Comparison of ENCODE assay signal across 8 mouse cellular contexts in genomic region chr11:88404247-88404677, GRCm38 (mm10).
DNase-seq lines count a peak whose midpoint lies in the region; ATAC-seq and TF ChIP-seq lines count a peak whose summit lies in the region.

No protein-coding gene starts in this region.

- no peaks in the 10 kb centered on the region for H3K9me3 ChIP-seq in hindbrain, embryonic 16.5 days (ENCODE audit: control insufficient read depth, low read length)

- peak overlapping the region; percentile 86 for H3K27ac ChIP-seq in hindbrain, embryonic 16.5 days (ENCODE audit: low read depth, low read length)

- WGBS in hindbrain, embryonic 16.5 days = 44% methylated on average over 5 of the region's 5 CpGs

- intact Hi-C loops in heart, postnatal 36 days (cut with DNase I) = no loop called here

- H3K36me3 ChIP-seq in hindbrain, embryonic 16.5 days (ENCODE audit: control insufficient read depth, insufficient read depth, low read length) = no peaks in the 10 kb centered on the region
- no peaks in the 10 kb centered on the region for H3K36me3 ChIP-seq in myocyte (ENCODE audit: control insufficient read depth, insufficient read depth)

- no peaks in the 10 kb centered on the region for H3K27me3 ChIP-seq in hindbrain, embryonic 16.5 days (replicated peaks; ENCODE audit: control insufficient read depth, insufficient read depth, low read length)
- H3K27me3 ChIP-seq in myocyte (ENCODE audit: control insufficient read depth, insufficient read depth, insufficient read length) = no peaks in the 10 kb centered on the region

- H3K4me1 ChIP-seq in hindbrain, embryonic 16.5 days (ENCODE audit: control insufficient read depth, insufficient read depth, low read depth, low read length) = peaks cover 67% of the 10 kb centered on the region

- peak overlapping the region; percentile 57 for H3K9ac ChIP-seq in hindbrain, embryonic 16.5 days (ENCODE audit: low read depth, low read length)

- DNase-seq in heart, adult 11 months = peak; percentile 92
- no peak for DNase-seq in heart, postnatal 36 days
- DNase-seq in ES-CJ7 (ENCODE audit: low read depth, low spot score) = peak; percentile 61
- no peak for DNase-seq in layer of hippocampus, adult 8-10 months (ENCODE audit: low spot score in 2 of 2)
- no peak for DNase-seq in lung, adult 18-20 months

- H3K4me2 ChIP-seq in hindbrain, embryonic 16.5 days (ENCODE audit: low read length) = peak overlapping the region; percentile 27
- H3K4me2 ChIP-seq in myocyte (ENCODE audit: low read depth) = peak overlapping the region; percentile 25

- no peaks in the 10 kb centered on the region for H3K79me2 ChIP-seq in myocyte (ENCODE audit: control insufficient read depth, insufficient read depth)

- no peak overlapping the region for H3K4me3 ChIP-seq in hindbrain, embryonic 16.5 days (ENCODE audit: low read length)
- no peak overlapping the region for H3K4me3 ChIP-seq in myocyte

- no peak; the same call in 1 of the 2 replicates for ATAC-seq in hindbrain, embryonic 16.5 days
- no peak for ATAC-seq in frontal cortex, adult (ENCODE audit: low TSS enrichment)

- TF ChIP-seq POLR2A in myocyte (IDR thresholded peaks at IDR 0.05; ENCODE audit: insufficient read length, low read depth) = no peak

- H3ac ChIP-seq in myocyte (ENCODE audit: control insufficient read depth, insufficient read length) = no peak overlapping the region

TF ChIP-seq in myocyte, 11 proteins besides CTCF, POLR2A, EP300 and RAD21:
- TF ChIP-seq MYOD1 (IDR thresholded peaks at IDR 0.05; ENCODE audit: control insufficient read depth in 1 of 3, insufficient read length in 2 of 3, low read depth in 2 of 3) (no peak), TCF3 (IDR thresholded peaks at IDR 0.05; ENCODE audit: insufficient read length, low read depth) (no peak), MYOG (IDR thresholded peaks at IDR 0.05; ENCODE audit: control insufficient read depth in 1 of 3, insufficient read depth in 1 of 3, insufficient read length in 2 of 3, low read depth in 2 of 3) (no peak), REST (IDR thresholded peaks at IDR 0.05; ENCODE audit: insufficient read depth, insufficient read length) (no peak), USF1 (IDR thresholded peaks at IDR 0.05; ENCODE audit: low read depth) (no peak), POLR2AphosphoS2 (IDR thresholded peaks at IDR 0.05; ENCODE audit: insufficient read length, low read depth) (no peak), SRF (IDR thresholded peaks at IDR 0.05; ENCODE audit: control insufficient read depth, insufficient read length, low read depth) (no peak), CEBPB (IDR thresholded peaks at IDR 0.05; ENCODE audit: insufficient read depth, poor library complexity, severe bottlenecking) (no peak), TCF12 (IDR thresholded peaks at IDR 0.05; ENCODE audit: insufficient read depth, poor library complexity, severe bottlenecking) (no peak), MAX (IDR thresholded peaks at IDR 0.05; ENCODE audit: low read depth) (no peak), E2F4 (IDR thresholded peaks at IDR 0.05; ENCODE audit: insufficient read depth) (no peak)
TF ChIP-seq in myocyte: peak in this region for 0.

Comparison
In these comparisons a context has a peak if more than half of its experiments do, and no peak if none do; other contexts are left out.
1. DNase-seq: peak in heart, adult 11 months (single experiment) and ES-CJ7 (single experiment); none in heart, postnatal 36 days (0 of 2), layer of hippocampus, adult 8-10 months (0 of 2) and lung, adult 18-20 months (0 of 2).